Mouse (Mus musculus): ENCODE measurements around the gene Uri1. TPM values are rescaled to one million over a fixed set of nuclear protein-coding genes. Genes with fewer than 3 reads are reported as not detected.

Uri1 gene
- polyA plus RNA-seq, 1 experiment, result 13.4 TPM

- H3K36me3 ChIP-seq (ENCODE audit: control insufficient read depth, insufficient read depth), result no peaks in the 10 kb centered on the region
- no peak overlapping the region for H3ac ChIP-seq (ENCODE audit: control insufficient read depth, insufficient read length)
- TF ChIP-seq REST (IDR thresholded peaks at IDR 0.05; ENCODE audit: insufficient read depth, insufficient read length) (no peak), SRF (IDR thresholded peaks at IDR 0.05; ENCODE audit: control insufficient read depth, insufficient read length, low read depth) (no peak), E2F4 (IDR thresholded peaks at IDR 0.05; ENCODE audit: insufficient read depth) (no peak), POLR2AphosphoS2 (IDR thresholded peaks at IDR 0.05; ENCODE audit: insufficient read length, low read depth) (no peak), TCF3 (IDR thresholded peaks at IDR 0.05; ENCODE audit: insufficient read length, low read depth) (no peak), MAX (IDR thresholded peaks at IDR 0.05; ENCODE audit: low read depth) (no peak), MYOG (IDR thresholded peaks at IDR 0.05; ENCODE audit: control insufficient read depth in 1 of 3, insufficient read depth in 1 of 3, insufficient read length in 2 of 3, low read depth in 2 of 3) (no peak), POLR2A (IDR thresholded peaks at IDR 0.05; ENCODE audit: insufficient read length, low read depth) (no peak), USF1 (IDR thresholded peaks at IDR 0.05; ENCODE audit: low read depth) (no peak)
- no peaks in the 10 kb centered on the region for H3K27me3 ChIP-seq (ENCODE audit: control insufficient read depth, insufficient read depth, insufficient read length)
- H3K79me2 ChIP-seq (ENCODE audit: control insufficient read depth, insufficient read depth), result no peaks in the 10 kb centered on the region
- no peak overlapping the region for H3K4me2 ChIP-seq (ENCODE audit: low read depth)
- H3K4me3 ChIP-seq, result no peak overlapping the region
These were observed 50.3 kb downstream of the Uri1 start for GRCm38 (mm10) chr7:37972999-37973555.

DNA sequence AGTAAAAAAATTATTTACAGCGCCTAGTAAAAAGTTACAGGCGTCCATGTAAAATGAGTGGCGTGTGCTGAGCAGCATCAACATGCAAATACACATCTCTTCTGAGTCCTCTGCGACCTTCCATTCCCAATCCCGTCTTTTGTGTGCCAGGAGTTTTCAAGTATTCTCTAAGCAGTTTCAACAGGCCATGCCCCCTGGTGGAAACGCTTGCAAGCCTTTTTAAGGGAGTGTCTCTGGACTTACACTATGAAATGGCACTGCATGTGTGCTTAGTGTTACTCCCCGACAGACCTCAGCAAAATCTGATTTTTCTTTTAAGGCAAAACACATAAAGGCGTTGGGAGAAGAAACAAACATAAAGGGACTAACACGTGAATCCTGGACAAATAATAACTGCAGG lies 50.8 kb downstream of the Uri1 start:
- H3K36me3 ChIP-seq (ENCODE audit: control insufficient read depth, insufficient read depth), result no peaks in the 10 kb centered on the region
- no peak overlapping the region for H3ac ChIP-seq (ENCODE audit: control insufficient read depth, insufficient read length)
- H3K27me3 ChIP-seq (ENCODE audit: control insufficient read depth, insufficient read depth, insufficient read length), result no peaks in the 10 kb centered on the region
- TF ChIP-seq TCF12 (IDR thresholded peaks at IDR 0.05; ENCODE audit: insufficient read depth, poor library complexity, severe bottlenecking) (no peak), TCF3 (IDR thresholded peaks at IDR 0.05; ENCODE audit: insufficient read length, low read depth) (no peak), MYOG (IDR thresholded peaks at IDR 0.05; ENCODE audit: control insufficient read depth in 1 of 3, insufficient read depth in 1 of 3, insufficient read length in 2 of 3, low read depth in 2 of 3) (no peak), SRF (IDR thresholded peaks at IDR 0.05; ENCODE audit: control insufficient read depth, insufficient read length, low read depth) (no peak), MYOD1 (IDR thresholded peaks at IDR 0.05; ENCODE audit: control insufficient read depth in 1 of 3, insufficient read length in 2 of 3, low read depth in 2 of 3) (no peak), REST (IDR thresholded peaks at IDR 0.05; ENCODE audit: insufficient read depth, insufficient read length) (no peak), E2F4 (IDR thresholded peaks at IDR 0.05; ENCODE audit: insufficient read depth) (no peak), POLR2AphosphoS2 (IDR thresholded peaks at IDR 0.05; ENCODE audit: insufficient read length, low read depth) (no peak), POLR2A (IDR thresholded peaks at IDR 0.05; ENCODE audit: insufficient read length, low read depth) (no peak), USF1 (IDR thresholded peaks at IDR 0.05; ENCODE audit: low read depth) (no peak), MAX (IDR thresholded peaks at IDR 0.05; ENCODE audit: low read depth) (no peak), CEBPB (IDR thresholded peaks at IDR 0.05; ENCODE audit: insufficient read depth, poor library complexity, severe bottlenecking) (no peak)
- no peak overlapping the region for H3K4me2 ChIP-seq (ENCODE audit: low read depth)
- H3K79me2 ChIP-seq (ENCODE audit: control insufficient read depth, insufficient read depth), result no peaks in the 10 kb centered on the region
- no peak overlapping the region for H3K4me3 ChIP-seq

DNA sequence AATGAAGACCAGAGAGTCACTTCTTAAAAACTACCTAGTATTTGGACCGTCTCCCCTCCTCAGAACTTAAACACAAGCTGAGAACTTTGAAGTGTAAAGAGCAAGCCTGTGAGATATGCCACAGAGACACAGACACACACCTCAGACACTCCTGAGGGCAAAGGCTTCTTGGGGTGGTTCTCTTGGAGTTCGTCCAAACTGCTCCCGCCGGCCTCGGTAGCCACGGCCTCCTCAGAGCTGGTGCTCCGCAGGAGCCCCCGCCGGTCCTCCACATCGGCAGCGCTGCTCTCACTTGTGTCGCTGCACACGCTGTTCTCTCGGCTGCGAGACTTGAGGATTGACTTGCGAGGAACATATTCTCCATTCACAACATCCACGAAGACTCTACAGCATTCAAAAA lies 61.0 kb downstream of the Uri1 start:
- peaks cover 10% of the 10 kb centered on the region for H3K36me3 ChIP-seq (ENCODE audit: control insufficient read depth, insufficient read depth)
- no peak overlapping the region for H3ac ChIP-seq (ENCODE audit: control insufficient read depth, insufficient read length)
- H3K27me3 ChIP-seq (ENCODE audit: control insufficient read depth, insufficient read depth, insufficient read length), result no peaks in the 10 kb centered on the region
- H3K4me3 ChIP-seq, result no peak overlapping the region
- H3K79me2 ChIP-seq (ENCODE audit: control insufficient read depth, insufficient read depth), result no peaks in the 10 kb centered on the region
- H3K4me2 ChIP-seq (ENCODE audit: low read depth), result no peak overlapping the region
- TF ChIP-seq MYOD1 (IDR thresholded peaks at IDR 0.05; ENCODE audit: control insufficient read depth in 1 of 3, insufficient read length in 2 of 3, low read depth in 2 of 3) (no peak), TCF3 (IDR thresholded peaks at IDR 0.05; ENCODE audit: insufficient read length, low read depth) (no peak)

GRCm38 (mm10) chr7:37961247-37961646 lies 62.1 kb downstream of the Uri1 start:
- peaks cover 13% of the 10 kb centered on the region for H3K36me3 ChIP-seq (ENCODE audit: control insufficient read depth, insufficient read depth)
- TF ChIP-seq REST (IDR thresholded peaks at IDR 0.05; ENCODE audit: insufficient read depth, insufficient read length) (no peak), POLR2A (IDR thresholded peaks at IDR 0.05; ENCODE audit: insufficient read length, low read depth) (no peak), SRF (IDR thresholded peaks at IDR 0.05; ENCODE audit: control insufficient read depth, insufficient read length, low read depth) (no peak), MYOG (IDR thresholded peaks at IDR 0.05; ENCODE audit: control insufficient read depth in 1 of 3, insufficient read depth in 1 of 3, insufficient read length in 2 of 3, low read depth in 2 of 3) (no peak), USF1 (IDR thresholded peaks at IDR 0.05; ENCODE audit: low read depth) (no peak), MYOD1 (IDR thresholded peaks at IDR 0.05; ENCODE audit: control insufficient read depth in 1 of 3, insufficient read length in 2 of 3, low read depth in 2 of 3) (no peak), MAX (IDR thresholded peaks at IDR 0.05; ENCODE audit: low read depth) (no peak), CEBPB (IDR thresholded peaks at IDR 0.05; ENCODE audit: insufficient read depth, poor library complexity, severe bottlenecking) (no peak), POLR2AphosphoS2 (IDR thresholded peaks at IDR 0.05; ENCODE audit: insufficient read length, low read depth) (no peak)

GRCm38 (mm10) chr7:37951841-37952240 lies 71.5 kb downstream of the Uri1 start:
- no peaks in the 10 kb centered on the region for H3K27me3 ChIP-seq (ENCODE audit: control insufficient read depth, insufficient read depth, insufficient read length)
- TF ChIP-seq POLR2A (IDR thresholded peaks at IDR 0.05; ENCODE audit: insufficient read length, low read depth) (no peak), SRF (IDR thresholded peaks at IDR 0.05; ENCODE audit: control insufficient read depth, insufficient read length, low read depth) (no peak), CEBPB (IDR thresholded peaks at IDR 0.05; ENCODE audit: insufficient read depth, poor library complexity, severe bottlenecking) (no peak), REST (IDR thresholded peaks at IDR 0.05; ENCODE audit: insufficient read depth, insufficient read length) (no peak), TCF12 (IDR thresholded peaks at IDR 0.05; ENCODE audit: insufficient read depth, poor library complexity, severe bottlenecking) (no peak)
- no peak overlapping the region for H3ac ChIP-seq (ENCODE audit: control insufficient read depth, insufficient read length)
- H3K4me2 ChIP-seq (ENCODE audit: low read depth), result no peak overlapping the region
- no peak overlapping the region for H3K4me3 ChIP-seq
- H3K36me3 ChIP-seq (ENCODE audit: control insufficient read depth, insufficient read depth), result no peaks in the 10 kb centered on the region
- no peaks in the 10 kb centered on the region for H3K79me2 ChIP-seq (ENCODE audit: control insufficient read depth, insufficient read depth)

More at GRCm38 (mm10) chr7:37961247-37961646, 62.1 kb downstream of the Uri1 start:
- no peak overlapping the region for H3K4me3 ChIP-seq
- no peak overlapping the region for H3K4me2 ChIP-seq (ENCODE audit: low read depth)
- no peaks in the 10 kb centered on the region for H3K79me2 ChIP-seq (ENCODE audit: control insufficient read depth, insufficient read depth)
- no peaks in the 10 kb centered on the region for H3K27me3 ChIP-seq (ENCODE audit: control insufficient read depth, insufficient read depth, insufficient read length)
- no peak overlapping the region for H3ac ChIP-seq (ENCODE audit: control insufficient read depth, insufficient read length)

Measured in myocyte (in vitro differentiated cells).